Mouse (Mus musculus) urinary bladder, postnatal 4 days (tissue): ENCODE results near the gene Smarca1.
A peak's percentile ranks its signal among the peaks of the same experiment; 100 is the strongest.

ENCODE experiments used
- DNase-seq, 2 experiments: peaks; one replicate each; pipeline ENCODE4 v3.0.0; 2021 to 2022; ENCODE audit warnings: low spot score in 2 of 2

Smarca1 gene

DNA sequence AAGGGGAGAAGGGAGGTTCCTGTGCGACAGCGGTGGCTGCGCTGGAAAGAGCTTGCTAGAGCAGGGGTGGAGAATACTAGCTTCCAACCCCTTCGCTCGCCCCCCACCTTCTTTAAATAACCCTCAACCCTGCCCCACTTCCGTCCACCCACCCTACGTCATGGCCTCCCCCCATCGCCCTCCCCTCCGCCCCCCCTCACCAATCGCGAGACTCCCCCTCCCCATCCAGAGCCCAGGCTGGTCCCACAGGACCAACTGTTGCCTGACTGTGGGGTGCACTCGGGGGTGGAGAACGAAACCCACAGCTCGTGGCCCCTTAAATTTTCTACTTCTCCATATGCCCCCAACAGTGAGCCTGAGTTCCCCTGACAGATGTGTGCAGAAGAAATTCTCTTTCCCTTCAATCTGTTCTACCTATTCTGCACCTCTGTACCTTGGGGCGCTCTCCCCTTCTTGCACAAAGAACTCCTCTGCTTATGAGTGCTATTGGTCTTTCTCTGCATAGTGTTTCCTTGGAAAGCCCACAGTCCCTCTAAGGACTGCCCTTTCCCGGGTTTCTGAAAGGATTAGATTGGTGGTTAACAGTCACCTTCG is at the start of gene Smarca1:
Smarca1 (minus strand) TSS at position 544 of the 594 bp plus-strand sequence.
- DNase-seq: no peak

- DNase-seq: peak in 1 of 2 experiments; percentile 16
Observed at GRCm38 (mm10) chrX:47937740-47938139, 45.0 kb upstream of the Smarca1 start.

GRCm38 (mm10) chrX:47936885-47937284 is 44.1 kb upstream of the Smarca1 start:
- DNase-seq: no peak

DNA sequence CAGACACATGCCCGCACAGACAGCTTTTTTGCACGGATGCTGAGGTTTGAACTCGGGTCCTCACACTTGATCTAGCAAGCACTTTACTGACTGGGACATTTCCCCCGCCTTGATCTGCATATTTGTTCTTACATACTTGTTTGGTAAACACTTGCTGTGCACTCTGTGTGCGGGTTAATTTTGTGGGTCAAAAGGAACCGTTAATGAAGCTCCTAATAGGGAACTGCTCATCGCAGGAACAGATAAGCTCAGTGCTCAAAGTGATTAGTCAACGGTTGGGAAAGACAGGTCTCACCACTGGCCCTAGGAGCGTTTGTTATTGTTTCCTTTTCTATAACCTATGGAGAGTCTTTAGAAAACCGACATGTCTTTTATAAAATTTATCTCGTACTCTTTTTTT is 41.6 kb upstream of the Smarca1 start:
- DNase-seq: no peak

DNA sequence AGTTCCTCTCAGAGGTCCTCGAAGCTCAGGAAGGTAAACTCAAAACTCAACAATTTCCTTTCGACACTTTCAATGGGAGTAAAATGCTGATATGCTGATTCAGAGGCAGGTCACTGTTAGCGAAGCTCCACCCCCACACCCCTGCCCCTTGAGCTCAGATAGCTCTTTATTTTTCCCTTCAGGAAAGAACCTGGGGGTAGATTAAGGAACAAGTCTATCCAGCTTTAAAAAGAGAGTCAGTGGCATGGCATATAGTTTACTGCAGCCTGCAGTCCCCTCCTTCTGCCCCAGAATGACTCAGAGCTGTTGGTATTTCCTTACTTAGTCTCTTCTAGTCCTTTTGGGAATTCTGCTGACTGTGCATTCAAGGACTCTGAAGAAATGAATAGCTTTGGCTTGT is 37.7 kb upstream of the Smarca1 start:
- DNase-seq: no peak

- DNase-seq: no peak
Observed at GRCm38 (mm10) chrX:47927981-47928380, 35.2 kb upstream of the Smarca1 start.

GRCm38 (mm10) chrX:47920541-47920940 is 27.8 kb upstream of the Smarca1 start:
- DNase-seq: no peak

DNA sequence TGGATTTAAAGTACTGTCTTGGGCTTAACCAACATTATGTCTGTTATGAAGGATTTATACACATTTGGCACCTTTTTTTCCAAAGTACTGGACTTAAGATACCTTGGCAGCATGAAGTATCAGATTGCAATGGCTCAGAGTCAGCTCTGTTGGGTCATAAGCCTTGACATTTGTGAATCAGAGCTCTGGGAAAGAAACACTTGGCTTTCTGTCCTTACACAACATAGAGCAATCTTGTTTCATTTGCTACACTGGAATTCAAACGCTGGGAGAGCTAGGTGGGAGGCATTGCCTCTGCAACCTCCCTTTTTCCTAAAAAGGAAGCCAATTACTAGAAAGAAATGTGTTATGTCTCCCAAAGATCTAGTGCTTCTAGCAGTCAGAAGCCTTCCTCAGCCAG is 24.1 kb upstream of the Smarca1 start:
- no peak for DNase-seq

GRCm38 (mm10) chrX:47913543-47913938 is 20.8 kb upstream of the Smarca1 start:
- no peak for DNase-seq

- DNase-seq: no peak
Observed at GRCm38 (mm10) chrX:47912904-47913542, 20.2 kb upstream of the Smarca1 start.

- DNase-seq: peak; percentile 62 to 75
Observed at GRCm38 (mm10) chrX:47912306-47912792, 19.6 kb upstream of the Smarca1 start, which contains the start of gene Ocrl. Gene Ocrl (plus strand): TSS chrX:47912387.

DNA sequence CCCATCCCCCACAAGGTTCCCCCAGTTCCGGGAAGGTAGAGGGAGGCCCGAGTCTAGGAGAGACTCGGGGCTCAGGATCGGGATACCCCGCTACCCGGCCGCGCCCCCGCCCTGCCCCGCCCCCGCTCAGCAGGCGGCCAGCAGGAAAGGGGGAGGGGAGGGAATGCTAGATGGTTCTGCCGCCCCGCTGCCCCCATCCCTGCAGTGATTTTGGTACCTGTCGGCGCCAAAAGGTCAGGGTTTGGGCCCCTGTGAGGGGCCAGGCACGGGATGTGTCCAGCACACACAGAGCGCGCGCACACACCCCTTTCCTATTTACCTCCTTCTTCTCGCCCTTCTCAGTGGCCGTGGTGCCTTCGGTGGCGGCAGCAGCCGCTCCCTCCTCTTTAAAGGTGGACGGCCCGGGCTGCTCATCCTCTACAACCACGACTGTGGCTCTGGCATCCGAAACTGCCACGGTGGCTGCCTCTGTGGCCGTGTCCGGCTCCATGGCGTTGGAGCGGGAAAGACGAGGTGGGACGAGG is 805 bp downstream of the Smarca1 start:
- peak in 1 of 2 experiments; percentile 59 for DNase-seq

- DNase-seq: no peak
Observed at GRCm38 (mm10) chrX:47891243-47891906, 1.4 kb downstream of the Smarca1 start.

- no peak for DNase-seq
Observed at GRCm38 (mm10) chrX:47887401-47887800, 5.4 kb downstream of the Smarca1 start.

GRCm38 (mm10) chrX:47882813-47883212 is 10.0 kb downstream of the Smarca1 start:
- no peak for DNase-seq

DNA sequence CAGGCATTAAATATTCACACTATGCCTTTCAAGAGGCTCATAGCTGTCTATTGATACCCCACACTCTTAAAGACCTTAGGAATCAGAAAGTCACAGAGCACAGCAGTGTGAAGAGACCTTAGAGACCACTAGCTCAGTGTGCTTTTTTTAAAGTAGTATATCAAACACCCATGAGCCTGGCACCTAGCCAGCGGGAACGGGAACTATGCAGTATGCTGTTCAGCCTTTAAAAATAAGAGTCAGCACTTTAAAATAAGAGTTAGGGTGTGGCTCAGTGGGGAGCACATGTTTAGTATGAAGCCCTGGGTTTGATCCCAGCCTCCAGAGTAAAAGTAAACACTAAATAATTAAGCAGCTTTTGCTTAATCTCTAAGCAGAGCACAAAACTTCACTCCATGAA is 12.7 kb downstream of the Smarca1 start:
- peak; percentile 20 to 75 for DNase-seq

DNA sequence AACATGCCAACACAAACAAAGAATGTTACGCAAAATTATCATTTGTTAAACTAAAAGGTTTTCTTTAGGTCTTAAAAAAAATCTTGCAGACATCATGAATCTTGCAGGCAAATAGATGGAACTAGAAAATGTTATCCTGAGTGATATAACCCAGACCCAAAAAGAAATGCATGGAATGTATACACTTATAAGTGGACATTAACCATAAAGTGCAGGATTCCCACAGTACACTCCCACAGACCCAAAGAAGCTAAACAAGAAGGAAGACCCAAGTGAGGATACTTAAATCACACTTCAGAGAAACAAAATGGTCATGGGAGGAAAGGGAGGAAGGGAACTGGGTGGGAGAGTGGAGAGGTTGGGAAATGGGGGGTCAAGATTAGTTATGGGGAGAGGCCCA is 34.2 kb downstream of the Smarca1 start:
- no peak for DNase-seq

- DNase-seq: no peak
Observed at GRCm38 (mm10) chrX:47835835-47836195, 57.0 kb downstream of the Smarca1 start.

- DNase-seq: no peak
Observed at GRCm38 (mm10) chrX:47835098-47835834, 57.5 kb downstream of the Smarca1 start.

DNA sequence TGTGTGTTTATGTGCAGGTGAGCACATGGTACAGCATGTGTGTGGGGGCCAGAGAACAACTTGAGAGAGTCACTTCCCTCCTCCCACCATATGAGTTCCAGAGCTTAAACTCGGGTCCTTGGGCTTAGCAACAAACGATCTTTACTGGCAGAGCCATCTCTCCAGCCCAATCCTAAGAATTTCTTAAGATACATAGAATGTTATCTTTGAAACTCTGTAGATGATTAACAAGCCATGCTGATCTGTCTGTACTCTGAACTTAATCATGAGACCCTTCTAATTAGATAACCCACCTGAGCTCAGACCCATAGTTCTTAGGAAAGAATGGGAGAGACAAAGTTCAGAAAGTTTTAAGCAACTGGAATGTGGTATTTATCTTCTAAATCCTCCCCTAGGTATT is 59.3 kb downstream of the Smarca1 start:
- DNase-seq: no peak

GRCm38 (mm10) chrX:47820566-47820965 is 72.2 kb downstream of the Smarca1 start:
- DNase-seq: no peak

- no peak for DNase-seq
Observed at GRCm38 (mm10) chrX:47808717-47809116, 84.1 kb downstream of the Smarca1 start.
